Mouse (Mus musculus) neural tube, embryonic 14.5 days (tissue): ENCODE results near the gene Uso1. TPM values are rescaled to one million over a fixed set of nuclear protein-coding genes. Genes with fewer than 3 reads are reported as not detected.

Experiments
- polyA plus RNA-seq: library from polyadenylated mRNA; unstranded; fragments of >200 nt; fragmentation: Nextera tagmentation; extraction: Ambion mirVana; gene quantifications from 2 replicates; pipeline ENCODE4 v1.2.1, GENCODE M21; 2014

The Uso1 gene
- polyA plus RNA-seq, 1 experiment from 2014 or later, result 31.7 TPM

Other genes with a start within 250 kb of the Uso1 start
- gene Rchy1, start 174.9 kb upstream of the Uso1 start, polyA plus RNA-seq, result 74.5 and 78.0 TPM in 2 replicates
- gene Odaph, start 150.5 kb upstream of the Uso1 start, polyA plus RNA-seq, result 0.37 and 0.56 TPM in 2 replicates
- gene Cdkl2, start 94.1 kb upstream of the Uso1 start, polyA plus RNA-seq, result 11.1 and 15.3 TPM in 2 replicates
- gene G3bp2, start 54.2 kb upstream of the Uso1 start, polyA plus RNA-seq, result 406 and 408 TPM in 2 replicates
- not detected in 2 replicates for gene U90926, start 77.5 kb downstream of the Uso1 start, polyA plus RNA-seq
- gene Ppef2, start 118.3 kb downstream of the Uso1 start, polyA plus RNA-seq, result 0.21 and 0.99 TPM in 2 replicates
- gene Naaa, start 140.2 kb downstream of the Uso1 start, polyA plus RNA-seq, result 23.1 and 23.9 TPM in 2 replicates
- gene Sdad1, start 172.5 kb downstream of the Uso1 start, polyA plus RNA-seq, result 30.2 and 37.4 TPM in 2 replicates
- not detected in 2 replicates for gene Cxcl9, start 190.1 kb downstream of the Uso1 start, polyA plus RNA-seq
- gene Art3, start 193.9 kb downstream of the Uso1 start, polyA plus RNA-seq, result 6.0 and 11.9 TPM in 2 replicates
- not detected in 2 replicates for gene Cxcl10, start 211.0 kb downstream of the Uso1 start, polyA plus RNA-seq